Mouse (Mus musculus): ENCODE data around the gene Rel. TPM values are rescaled to one million over a fixed set of nuclear protein-coding genes. Genes with fewer than 3 reads are reported as not detected.

Rel gene
- polyA plus RNA-seq, 1 experiment from 2014 or later, result 0.50 TPM

DNA sequence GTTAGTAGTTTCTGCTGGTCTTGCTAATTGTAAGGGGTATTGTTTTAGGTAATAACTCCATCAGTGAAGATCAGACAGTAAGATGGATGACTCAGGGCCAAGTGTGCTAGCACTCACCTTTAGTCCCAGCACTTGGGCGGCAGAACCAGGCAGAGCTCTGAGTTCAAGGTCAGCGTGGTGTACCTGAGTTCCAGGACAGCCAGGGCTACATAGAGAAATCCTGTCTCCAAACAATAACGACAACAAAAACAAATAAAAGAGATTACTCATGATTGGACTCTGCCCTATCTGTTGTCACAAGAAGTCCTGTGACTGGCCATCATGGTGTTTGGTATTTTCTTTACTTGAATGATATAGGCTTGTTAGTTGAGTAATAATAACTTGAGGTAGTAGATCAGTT is 68.9 kb downstream of the Rel start:
- 0 out of 2 replicates have a peak, but pooled peaks cover 4% of the 10 kb centered on the region for H3K4me1 ChIP-seq
- ATAC-seq (ENCODE audit: low FRiP score, low read depth), result no peak
- no peaks in the 10 kb centered on the region for H3K9me3 ChIP-seq
- H3K4me3 ChIP-seq, result no peak overlapping the region
- no peak overlapping the region for H3K9ac ChIP-seq (replicated peaks)
- WGBS, result 94% methylated on average over 3 of the region's 3 CpGs
- H3K4me2 ChIP-seq (replicated peaks), result no peak overlapping the region
- peaks cover 3% of the 10 kb centered on the region; the same call in 1 of the 2 replicates for H3K36me3 ChIP-seq
- H3K27me3 ChIP-seq, result no peaks in the 10 kb centered on the region
- H3K27ac ChIP-seq (replicated peaks), result no peak overlapping the region

- ATAC-seq (ENCODE audit: low FRiP score, low read depth), result no peak
- Histone ChIP-seq H3K27ac (replicated peaks) (no peak overlapping the region), H3K27me3 (no peaks in the 10 kb centered on the region), H3K36me3 (peaks cover 1% of the 10 kb centered on the region; the same call in 1 of the 2 replicates), H3K9ac (replicated peaks) (no peak overlapping the region), H3K4me1 (0 out of 2 replicates have a peak, but pooled peaks cover 4% of the 10 kb centered on the region), H3K4me2 (replicated peaks) (no peak overlapping the region), H3K4me3 (no peak overlapping the region), H3K9me3 (no peaks in the 10 kb centered on the region)
- 89% methylated on average over 3 of the region's 3 CpGs for WGBS
Observed at GRCm38 (mm10) chr11:23699414-23700095, 71.2 kb downstream of the Rel start.

DNA sequence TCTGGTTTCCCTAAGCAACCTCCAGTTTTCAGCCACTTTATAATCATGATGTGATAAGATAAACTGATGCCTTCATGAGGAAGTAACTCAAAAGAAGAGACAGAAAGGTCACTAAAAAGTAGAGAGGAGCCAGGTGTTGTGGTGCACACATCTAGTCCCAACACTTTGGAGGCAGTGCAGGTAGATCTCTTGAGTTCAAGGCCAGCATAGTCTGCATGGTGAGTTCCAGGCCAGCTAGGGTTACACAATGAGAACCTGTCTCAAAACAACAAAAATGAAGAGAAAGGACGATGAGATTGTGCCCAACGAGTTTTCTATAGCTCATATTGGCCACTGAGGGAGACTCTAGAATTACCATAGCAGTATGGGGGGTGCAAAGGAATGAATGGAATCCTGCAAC is 72.2 kb downstream of the Rel start:
- WGBS, result 84% methylated on average over 2 of the region's 2 CpGs
- no peak overlapping the region for H3K27ac ChIP-seq (replicated peaks)
- H3K36me3 ChIP-seq, result no peaks in the 10 kb centered on the region
- H3K9me3 ChIP-seq, result no peaks in the 10 kb centered on the region
- H3K27me3 ChIP-seq, result no peaks in the 10 kb centered on the region
- ATAC-seq (ENCODE audit: low FRiP score, low read depth), result no peak
- no peak overlapping the region for H3K9ac ChIP-seq (replicated peaks)
- no peak overlapping the region for H3K4me3 ChIP-seq
- H3K4me1 ChIP-seq, result 0 out of 2 replicates have a peak, but pooled peaks cover 4% of the 10 kb centered on the region
- H3K4me2 ChIP-seq (replicated peaks), result no peak overlapping the region

DNA sequence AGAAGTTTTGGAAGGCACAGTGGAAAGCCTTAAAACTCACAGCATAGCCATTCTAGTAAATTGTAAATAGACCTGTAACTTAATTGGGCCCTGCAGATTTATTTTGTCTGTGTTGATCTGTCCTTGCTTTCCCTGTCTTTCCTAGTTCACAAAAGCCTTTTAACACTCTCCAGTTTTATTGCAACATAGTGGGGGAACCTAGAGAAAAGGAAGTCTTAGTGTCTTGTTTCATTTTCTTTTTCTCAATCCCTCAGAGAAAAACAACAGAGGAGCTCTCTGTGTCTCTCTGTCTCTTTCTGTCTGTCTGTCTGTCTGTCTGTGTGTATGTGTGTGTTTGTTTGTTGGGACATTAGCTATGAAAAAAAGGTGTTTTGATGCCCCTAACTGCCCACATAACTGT is 74.9 kb downstream of the Rel start:
- Histone ChIP-seq H3K9me3 (no peaks in the 10 kb centered on the region), H3K4me3 (no peak overlapping the region), H3K36me3 (peaks cover 5% of the 10 kb centered on the region; the same call in 1 of the 2 replicates), H3K9ac (replicated peaks) (no peak overlapping the region), H3K27ac (replicated peaks) (no peak overlapping the region), H3K4me1 (0 out of 2 replicates have a peak, but pooled peaks cover 4% of the 10 kb centered on the region), H3K27me3 (no peaks in the 10 kb centered on the region), H3K4me2 (replicated peaks) (no peak overlapping the region)
- ATAC-seq (ENCODE audit: low FRiP score, low read depth), result no peak

DNA sequence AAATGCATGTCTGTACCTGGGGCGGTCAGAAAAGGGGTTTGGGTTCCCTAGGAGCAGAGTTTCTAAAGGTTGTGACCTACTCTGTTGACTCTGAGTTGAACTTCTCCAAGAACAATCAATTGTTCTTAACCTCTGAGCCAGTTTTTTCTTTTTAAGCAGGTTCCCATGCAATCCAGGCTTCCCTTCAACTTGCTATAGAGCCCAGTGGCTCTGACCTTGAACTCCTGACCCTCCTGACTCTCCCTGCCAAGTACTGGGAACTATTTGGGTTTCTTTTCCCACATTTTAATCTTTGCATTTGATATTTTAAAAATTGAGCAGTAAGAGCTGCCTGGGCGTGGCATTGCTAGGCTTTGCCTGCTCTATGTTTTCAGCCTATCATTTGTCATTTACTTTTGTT is 77.5 kb downstream of the Rel start:
- no peak overlapping the region for H3K4me2 ChIP-seq (replicated peaks)
- WGBS, result 79% methylated on average over 2 of the region's 2 CpGs
- H3K27ac ChIP-seq (replicated peaks), result no peak overlapping the region
- H3K27me3 ChIP-seq, result no peaks in the 10 kb centered on the region
- no peak for ATAC-seq (ENCODE audit: low FRiP score, low read depth)
- H3K9me3 ChIP-seq, result no peaks in the 10 kb centered on the region
- no peaks in the 10 kb centered on the region for H3K4me1 ChIP-seq
- H3K4me3 ChIP-seq, result no peak overlapping the region
- peaks cover 8% of the 10 kb centered on the region; the same call in 1 of the 2 replicates for H3K36me3 ChIP-seq
- no peak overlapping the region for H3K9ac ChIP-seq (replicated peaks)

DNA sequence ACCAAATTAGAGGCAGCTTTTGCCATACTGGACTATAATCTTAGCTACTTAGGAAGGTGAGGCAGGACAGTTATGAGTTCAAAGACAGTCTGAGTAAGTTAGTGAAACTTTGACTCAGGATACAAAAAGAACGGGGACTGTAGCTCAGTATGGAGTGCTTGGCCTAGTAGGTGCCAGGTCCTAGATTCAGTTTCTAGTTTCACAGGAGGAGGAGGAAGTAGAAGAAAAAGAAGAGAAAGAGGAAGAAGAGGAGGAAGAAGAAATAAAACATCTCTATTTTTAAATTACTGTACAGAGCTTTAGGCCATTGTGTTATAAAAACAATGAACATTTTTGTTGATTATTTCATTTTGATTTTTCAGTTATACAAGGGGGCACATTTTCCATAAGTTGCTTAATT is 82.7 kb downstream of the Rel start:
- no peak for ATAC-seq (ENCODE audit: low FRiP score, low read depth)
- H3K4me2 ChIP-seq (replicated peaks), result no peak overlapping the region
- no peak overlapping the region for H3K4me3 ChIP-seq
- no peaks in the 10 kb centered on the region for H3K27me3 ChIP-seq
- H3K9ac ChIP-seq (replicated peaks), result no peak overlapping the region
- no peaks in the 10 kb centered on the region for H3K4me1 ChIP-seq
- H3K27ac ChIP-seq (replicated peaks), result no peak overlapping the region
- H3K9me3 ChIP-seq, result no peaks in the 10 kb centered on the region
- WGBS, result 87% methylated on average over 1 of the region's 1 CpGs
- peaks cover 8% of the 10 kb centered on the region; the same call in 1 of the 2 replicates for H3K36me3 ChIP-seq

Other genes starting within 250 kb of the Rel start
- not detected in 2 replicates for gene 1700093K21Rik, start 249.8 kb downstream of the Rel start, polyA plus RNA-seq (2016; fragmentation: Nextera tagmentation; extraction: Ambion mirVana)
- gene 0610010F05Rik, start 137.3 kb downstream of the Rel start, polyA plus RNA-seq (2016; fragmentation: Nextera tagmentation; extraction: Ambion mirVana), result 78.2 and 90.4 TPM in 2 replicates
- 18.7 and 21.9 TPM in 2 replicates for gene Pus10, start 105.3 kb downstream of the Rel start, polyA plus RNA-seq (2016; fragmentation: Nextera tagmentation; extraction: Ambion mirVana)
- 45.0 and 47.3 TPM in 2 replicates for gene Pex13, start 105.0 kb downstream of the Rel start, polyA plus RNA-seq (2016; fragmentation: Nextera tagmentation; extraction: Ambion mirVana)
- 28.3 and 28.5 TPM in 2 replicates for gene Papolg, start 124.3 kb upstream of the Rel start, polyA plus RNA-seq (2016; fragmentation: Nextera tagmentation; extraction: Ambion mirVana)

Measured in midbrain, embryonic 12.5 days (tissue).